Mouse (Mus musculus) kidney, adult 2 months (tissue): ENCODE measurements around the gene Slc7a1. TPM values are rescaled to one million over a fixed set of nuclear protein-coding genes. Genes with fewer than 3 reads are reported as not detected.

Experiments used
- DNase-seq: peaks from one replicate; pipeline ENCODE4 v3.0.0; 2021
- H3K27ac ChIP-seq: fragments of 200-500 bp; 2 replicates; pipeline ENCODE4 v1.5.1; 2012; ENCODE audit warnings: low read depth, low read length, control low read depth, inconsistent platforms; ENCODE audit not compliant: insufficient read depth
- H3K27me3 ChIP-seq: fragments of 200-500 bp; replicated peaks from 2 replicates; pipeline ENCODE4 v1.6.1; 2012; ENCODE audit warnings: mild to moderate bottlenecking, moderate library complexity, low read length, inconsistent platforms; ENCODE audit not compliant: control insufficient read depth, insufficient read depth
- H3K36me3 ChIP-seq: fragments of 200-500 bp; 2 replicates; pipeline ENCODE4 v1.6.1; 2012; ENCODE audit warnings: mild to moderate bottlenecking, moderate library complexity, low read length, inconsistent platforms; ENCODE audit not compliant: control insufficient read depth, insufficient read depth
- H3K4me1 ChIP-seq: fragments of 200-500 bp; 2 replicates; pipeline ENCODE4 v1.6.1; 2011; ENCODE audit warnings: low read length; ENCODE audit not compliant: control insufficient read depth, insufficient read depth
- H3K4me3 ChIP-seq: fragments of 200-500 bp; 2 replicates; pipeline ENCODE4 v1.5.1; 2011; ENCODE audit warnings: mild to moderate bottlenecking, low read depth, low read length, control low read depth; ENCODE audit not compliant: insufficient read depth
- CTCF ChIP-seq: fragments of 200-500 bp; conservative IDR thresholded peaks from 2 replicates; pipeline ENCODE4 v1.5.1; 2011; ENCODE audit warnings: low read depth, mild to moderate bottlenecking, control low read depth, low read length, moderate library complexity, mixed read lengths; ENCODE audit not compliant: insufficient read depth, insufficient read length
- POLR2A ChIP-seq: fragments of 200-500 bp; IDR thresholded peaks from one replicate; pipeline ENCODE4 v1.6.1; 2011; ENCODE audit warnings: low read depth, low read length, control low read depth
- WGBS: fragments of 180-500 bp; shearing (Covaris S2); methylation state at CpG from one replicate; pipeline ENCODE4 v1.1.7; 2018; 5-methylcytosine and 5-hydroxymethylcytosine counted together
- polyA plus RNA-seq: library from polyadenylated mRNA; depleted of rRNA; stranded (reverse); fragments of >200 nt; gene quantifications from 2 replicates; pipeline ENCODE4 v1.2.3, GENCODE M21; 2012

The Slc7a1 gene
- polyA plus RNA-seq, 1 experiment: 4.0 TPM

- Histone ChIP-seq H3K27me3 (no peaks in the 10 kb centered on the region), H3K4me3 (no peak overlapping the region), H3K27ac (no peak overlapping the region), H3K4me1 (no peaks in the 10 kb centered on the region), H3K36me3 (no peaks in the 10 kb centered on the region)
- TF ChIP-seq CTCF: no peak
- no peak for TF ChIP-seq POLR2A
- 80% methylated on average over 6 of the region's 6 CpGs for WGBS
- no peak for DNase-seq
These were observed 6.9 kb downstream of the Slc7a1 start for GRCm38 (mm10) chr5:148392831-148393230.

GRCm38 (mm10) chr5:148389007-148389970 is 10.4 kb downstream of the Slc7a1 start:
- Histone ChIP-seq H3K27me3 (no peaks in the 10 kb centered on the region), H3K36me3 (no peaks in the 10 kb centered on the region), H3K4me3 (no peak overlapping the region), H3K4me1 (no peaks in the 10 kb centered on the region), H3K27ac (no peak overlapping the region)
- no peak for DNase-seq
- TF ChIP-seq CTCF (no peak), POLR2A (no peak)
- 93% methylated on average over 15 of the region's 15 CpGs for WGBS

GRCm38 (mm10) chr5:148388251-148389006 is 11.3 kb downstream of the Slc7a1 start:
- H3K27ac ChIP-seq: no peak overlapping the region
- TF ChIP-seq CTCF: no peak
- TF ChIP-seq POLR2A: no peak

GRCm38 (mm10) chr5:148387820-148388219 is 11.9 kb downstream of the Slc7a1 start:
- Histone ChIP-seq H3K27ac (no peak overlapping the region), H3K4me3 (no peak overlapping the region), H3K36me3 (no peaks in the 10 kb centered on the region), H3K27me3 (no peaks in the 10 kb centered on the region), H3K4me1 (no peaks in the 10 kb centered on the region)
- 98% methylated on average over 2 of the region's 2 CpGs for WGBS
- TF ChIP-seq CTCF (0 out of 2 replicates have a peak, but pooled peaks have one; percentile 22), POLR2A (no peak)
- no peak for DNase-seq

More at GRCm38 (mm10) chr5:148388251-148389006, 11.3 kb downstream of the Slc7a1 start:
- WGBS: 66% methylated on average over 18 of the region's 18 CpGs
- Histone ChIP-seq H3K4me1 (no peaks in the 10 kb centered on the region), H3K27me3 (no peaks in the 10 kb centered on the region), H3K4me3 (no peak overlapping the region), H3K36me3 (no peaks in the 10 kb centered on the region)
- peak; percentile 17 for DNase-seq

GRCm38 (mm10) chr5:148386471-148386870 is 13.2 kb downstream of the Slc7a1 start:
- WGBS: 91% methylated on average over 9 of the region's 9 CpGs
- Histone ChIP-seq H3K4me3 (no peak overlapping the region), H3K4me1 (no peaks in the 10 kb centered on the region), H3K36me3 (no peaks in the 10 kb centered on the region), H3K27ac (no peak overlapping the region), H3K27me3 (no peaks in the 10 kb centered on the region)
- DNase-seq: no peak
- TF ChIP-seq CTCF (no peak), POLR2A (no peak)

GRCm38 (mm10) chr5:148384501-148385055 is 15.1 kb downstream of the Slc7a1 start:
- TF ChIP-seq POLR2A (no peak), CTCF (no peak)
- no peaks in the 10 kb centered on the region for H3K4me1 ChIP-seq
- no peak for DNase-seq
- H3K27ac ChIP-seq: peak overlapping the region; percentile 16; the same call in 1 of the 2 replicates
- no peak overlapping the region for H3K4me3 ChIP-seq
- no peaks in the 10 kb centered on the region for H3K36me3 ChIP-seq
- WGBS: 51% methylated on average over 9 of the region's 9 CpGs
- H3K27me3 ChIP-seq: no peaks in the 10 kb centered on the region
